Mouse (Mus musculus) megakaryocyte, embryonic 14.5 days (primary cell): ENCODE results near the gene Nectin4.

Experiments used
- FLI1 ChIP-seq: IDR thresholded peaks from 2 replicates; pipeline ENCODE4 v1.6.1; 2012; ENCODE audit warnings: low read length, inconsistent platforms, mixed read lengths
- GATA1 ChIP-seq: IDR thresholded peaks from 3 replicates; pipeline ENCODE4 v1.6.1; 2012; ENCODE audit warnings: mixed read lengths, low read length, inconsistent platforms, borderline replicate concordance

DNA sequence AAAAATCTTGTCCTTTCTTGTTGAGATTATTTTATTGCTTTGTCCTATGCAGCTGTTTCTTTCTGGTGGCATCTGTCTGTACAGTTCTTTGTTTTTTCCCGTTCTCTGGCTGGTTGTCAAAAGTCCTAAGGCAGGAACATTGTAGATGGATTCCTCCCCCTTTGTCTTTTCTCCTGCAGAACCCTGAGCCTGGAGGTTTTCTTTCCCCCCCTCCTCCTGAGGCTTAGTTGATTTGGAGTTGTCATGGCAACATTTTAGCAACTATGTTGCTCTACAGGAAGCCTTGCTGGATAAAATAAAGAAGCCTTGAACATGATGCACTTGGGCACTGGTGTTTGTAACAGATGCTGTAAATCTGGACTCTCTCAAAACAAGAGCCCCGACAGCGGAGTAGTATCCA lies 42.5 kb downstream of the Nectin4 start:
- TF ChIP-seq GATA1, result no peak
- no peak for TF ChIP-seq FLI1
